Mouse (Mus musculus) lung, adult 2 months (tissue): Measurements from ENCODE around the gene Farsa. TPM values are rescaled to one million over a fixed set of nuclear protein-coding genes. Genes with fewer than 3 reads are reported as not detected.

Experiments used
- DNase-seq: peaks from one replicate; pipeline ENCODE4 v3.0.0; 2022
- H3K4me1 ChIP-seq: fragments of 200-500 bp; 2 replicates; pipeline ENCODE4 v1.6.1; 2011; ENCODE audit warnings: low read length; ENCODE audit not compliant: control insufficient read depth, insufficient read depth
- H3K4me3 ChIP-seq: fragments of 200-500 bp; replicated peaks from 2 replicates; pipeline ENCODE3; 2011; ENCODE audit warnings: low read depth, mild to moderate bottlenecking, control low read depth, low read length; ENCODE audit errors: extremely low read depth
- CTCF ChIP-seq: fragments of 200-500 bp; IDR thresholded peaks from 2 replicates; pipeline ENCODE4 v1.5.1; 2011; ENCODE audit warnings: mild to moderate bottlenecking, low read length, control low read depth; ENCODE audit not compliant: insufficient read depth
- POLR2A ChIP-seq: fragments of 200-500 bp; IDR thresholded peaks from 2 replicates; pipeline ENCODE4 v1.6.1; 2011; ENCODE audit warnings: low read depth, mild to moderate bottlenecking, control low read depth, low read length, borderline replicate concordance; ENCODE audit errors: extremely low read depth
- WGBS: fragments of 180-500 bp; shearing (Covaris S2); methylation state at CpG from one replicate; pipeline ENCODE4 v1.1.7; 2018; 5-methylcytosine and 5-hydroxymethylcytosine counted together
- polyA plus RNA-seq: library from polyadenylated mRNA; depleted of rRNA; stranded (reverse); fragments of >200 nt; gene quantifications from 2 replicates; pipeline ENCODE4 v1.2.3, GENCODE M21; 2012

The Farsa gene
- polyA plus RNA-seq, 1 experiment = 42.4 TPM

- TF ChIP-seq POLR2A (no peak), CTCF (no peak)
- peaks cover 9% of the 10 kb centered on the region for H3K4me1 ChIP-seq
- DNase-seq = no peak
- WGBS = 63% methylated on average over 9 of the region's 9 CpGs
- no peak overlapping the region for H3K4me3 ChIP-seq
Observed at GRCm38 (mm10) chr8:84844397-84845070, 12.3 kb upstream of the Farsa start.

DNA sequence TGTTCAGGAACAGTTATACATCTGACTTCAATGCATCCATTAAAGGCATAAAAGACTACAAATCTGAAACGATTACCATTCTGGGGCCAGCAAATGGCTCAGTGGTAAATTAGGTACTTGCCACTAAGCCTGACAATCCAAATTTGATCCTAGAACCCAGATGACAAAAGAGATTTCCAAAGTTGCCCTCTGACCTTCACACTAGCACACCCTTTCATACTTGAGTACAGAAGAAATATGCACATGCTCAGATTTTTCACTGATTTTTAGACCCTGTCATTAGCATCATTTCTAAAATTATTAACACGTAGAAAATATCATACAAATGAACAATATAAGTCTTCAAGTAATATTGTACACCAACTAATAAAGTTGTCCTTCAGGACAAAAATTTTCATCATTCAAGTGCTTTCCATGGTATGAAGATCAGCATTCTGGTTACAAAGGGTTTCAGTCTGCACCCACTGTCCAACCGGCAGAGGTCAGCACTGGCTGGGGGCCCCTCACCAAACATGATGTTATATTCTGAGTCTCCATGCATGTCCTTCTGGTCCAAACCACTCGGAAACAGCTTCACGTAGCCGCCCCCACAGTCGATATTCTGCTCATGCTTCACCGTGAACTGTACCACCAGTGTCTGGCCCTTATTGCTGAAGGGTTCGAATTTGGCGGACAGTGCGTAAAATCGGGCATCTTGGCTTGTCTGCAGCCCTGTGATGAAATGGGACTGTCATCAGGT is 11.3 kb upstream of the Farsa start:
- Histone ChIP-seq H3K4me3 (peak overlapping the region; percentile 88), H3K4me1 (peaks cover 9% of the 10 kb centered on the region)
- DNase-seq = peak; percentile 25
- TF ChIP-seq CTCF (peak; percentile 44; the same call in 1 of the 2 replicates), POLR2A (no peak)
- 7% methylated on average over 12 of the region's 12 CpGs for WGBS

DNA sequence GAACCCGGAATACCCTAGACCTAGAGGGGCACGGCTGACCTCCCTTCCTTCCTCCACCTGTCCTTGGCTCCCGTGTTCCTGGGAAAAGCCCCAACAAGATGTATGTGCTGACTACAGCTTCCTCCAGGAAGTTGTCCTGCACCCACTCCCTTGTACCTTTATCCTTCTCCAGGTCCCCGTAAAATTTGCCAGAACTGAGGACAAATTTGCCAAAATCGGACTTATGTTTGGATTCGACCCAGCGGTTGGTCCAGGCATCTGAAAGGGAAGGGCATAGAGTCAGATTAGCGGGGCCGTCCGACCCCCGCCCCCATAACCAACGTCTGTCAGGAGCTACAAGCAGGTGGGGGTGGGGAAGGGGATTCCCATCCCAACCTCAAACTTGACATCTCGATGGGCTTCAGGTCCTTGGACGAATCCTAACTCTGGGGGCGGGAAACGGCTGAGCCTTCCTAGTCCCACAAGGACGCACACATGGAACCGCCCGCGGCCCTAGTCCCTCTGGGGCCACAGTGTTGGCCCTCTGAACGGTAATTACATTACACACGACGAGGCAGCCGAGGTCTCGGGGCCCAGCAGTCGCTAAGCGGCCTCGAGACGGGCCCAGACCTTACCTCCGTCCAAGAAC is 10.6 kb upstream of the Farsa start:
- Histone ChIP-seq H3K4me1 (peaks cover 7% of the 10 kb centered on the region), H3K4me3 (peak overlapping the region; percentile 88)
- no peak for DNase-seq
- TF ChIP-seq CTCF (no peak), POLR2A (no peak)
- under 1% methylated on average over 30 of the region's 30 CpGs for WGBS

GRCm38 (mm10) chr8:84846722-84847572 is 9.8 kb upstream of the Farsa start, which contains the start of gene Calr:
Calr (minus strand) TSS chr8:84846934.
- H3K4me1 ChIP-seq = peaks cover 7% of the 10 kb centered on the region
- TF ChIP-seq CTCF (no peak), POLR2A (peak; percentile 98)
- DNase-seq = peak; percentile 98
- under 1% methylated on average over 55 of the region's 55 CpGs for WGBS
- H3K4me3 ChIP-seq = peak within 1 kb of the TSS; percentile 88

GRCm38 (mm10) chr8:84847684-84848435 is 8.9 kb upstream of the Farsa start:
- no peak for TF ChIP-seq CTCF
- TF ChIP-seq POLR2A = no peak
- no peak overlapping the region for H3K4me3 ChIP-seq
- DNase-seq = no peak
- H3K4me1 ChIP-seq = peaks cover 7% of the 10 kb centered on the region
- WGBS = 40% methylated on average over 6 of the region's 6 CpGs

GRCm38 (mm10) chr8:84856434-84856833 is 355 bp upstream of the Farsa start:
- 90% methylated on average over 3 of the region's 3 CpGs for WGBS
- no peak overlapping the region for H3K4me3 ChIP-seq
- DNase-seq = no peak
- H3K4me1 ChIP-seq = peaks cover 3% of the 10 kb centered on the region
- no peak for TF ChIP-seq POLR2A
- no peak for TF ChIP-seq CTCF

DNA sequence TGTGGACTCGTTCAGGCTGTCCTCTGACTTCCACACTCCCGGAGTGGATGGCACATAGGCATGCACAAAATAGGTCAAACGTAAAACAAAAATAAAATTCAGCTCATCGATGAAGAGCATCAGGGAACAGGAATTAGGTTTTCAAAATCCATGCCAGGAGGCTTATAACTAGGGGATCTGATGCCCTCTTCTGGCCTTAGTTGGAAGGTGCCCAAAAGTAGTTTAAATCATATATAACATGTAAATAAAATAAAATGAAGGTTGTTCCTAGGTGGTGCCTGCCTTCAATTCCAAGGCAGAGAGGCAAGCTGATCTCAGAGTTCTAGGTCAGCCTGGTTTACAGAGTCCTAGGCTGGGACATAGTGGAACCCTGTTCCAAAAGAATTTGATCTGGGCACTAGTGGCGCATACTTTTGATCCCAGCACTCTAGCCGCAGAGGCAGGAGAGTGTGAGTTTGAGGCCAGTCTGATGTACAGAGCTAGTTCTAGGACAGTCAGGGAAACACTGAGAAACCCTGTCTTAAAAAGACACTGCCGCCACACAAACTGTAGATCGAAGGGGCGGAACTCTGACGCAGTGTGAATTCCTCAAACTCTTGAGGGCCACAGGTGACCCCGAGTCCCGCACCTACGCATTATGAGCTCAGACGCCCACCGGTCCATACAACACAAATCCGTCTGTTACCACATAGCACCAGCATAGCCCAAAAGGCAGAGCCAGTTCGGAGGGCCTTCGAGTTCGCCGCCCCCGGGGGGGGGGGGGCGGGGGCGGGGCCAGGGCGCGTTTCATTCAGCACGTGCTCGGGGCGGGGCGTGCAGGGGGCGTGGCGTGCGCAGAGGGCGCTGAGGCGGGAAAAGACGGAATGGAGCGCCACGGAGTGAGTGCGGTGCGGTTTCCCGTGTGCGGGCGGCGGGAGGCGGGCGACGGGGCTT is 14.9 kb downstream of the Farsa start, which contains the start of gene Syce2:
Syce2 (plus strand) TSS at position 736 of the 933 bp plus-strand sequence.
- 11% methylated on average over 44 of the region's 46 CpGs for WGBS
- peaks cover 7% of the 10 kb centered on the region for H3K4me1 ChIP-seq

More for the DNA sequence above, 14.9 kb downstream of the Farsa start, which contains the start of gene Syce2:
- TF ChIP-seq CTCF (no peak), POLR2A (no peak)
- DNase-seq = peak; percentile 80
- H3K4me3 ChIP-seq = peak within 1 kb of the TSS; percentile 77
